Mouse (Mus musculus) B cell, adult 2 months (primary cell): ENCODE data around the gene Gm5148.

Experiments used
- DNase-seq, 2 experiments: peaks; one replicate each; pipeline ENCODE4 v3.0.0; 2022

Gene Gm5148

DNA sequence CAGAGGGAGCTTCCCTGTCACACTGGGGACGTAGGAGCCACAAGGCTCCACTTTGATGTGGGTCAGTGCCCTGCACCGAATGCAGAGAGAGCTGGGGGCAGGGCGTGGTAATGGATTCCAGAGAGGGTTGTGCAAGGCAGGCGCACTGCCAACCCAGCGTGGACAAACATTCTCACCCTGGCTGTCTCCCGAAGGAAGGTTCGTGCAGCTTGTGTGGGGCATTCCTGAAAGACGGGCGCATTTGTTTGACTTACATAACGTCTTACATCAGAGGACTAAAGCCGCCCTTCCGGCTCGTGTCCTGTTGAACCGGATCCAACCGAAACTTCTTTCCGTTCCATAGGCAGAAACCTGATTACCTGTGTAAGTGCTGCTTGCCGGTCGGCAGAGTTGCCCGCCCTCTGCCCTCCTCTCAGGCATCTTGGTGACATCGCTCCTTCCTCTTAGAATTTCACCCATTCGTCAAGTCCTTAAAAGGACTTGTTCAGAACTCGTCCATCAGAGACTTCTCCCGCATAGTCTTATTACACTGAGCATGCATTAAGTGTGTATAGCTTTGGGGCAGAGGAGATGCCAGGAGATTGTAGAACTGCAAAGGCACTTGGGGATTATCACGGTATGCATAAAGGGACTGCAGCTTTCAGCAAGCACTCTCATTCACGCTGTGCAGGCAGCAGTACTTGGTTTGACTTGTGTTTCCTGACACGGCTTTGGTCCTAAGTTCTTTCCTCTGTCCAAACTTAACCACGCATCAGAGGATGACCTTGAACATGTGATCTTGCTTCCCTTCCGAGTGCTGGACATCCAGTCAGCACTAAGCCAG is 36.9 kb downstream of the Gm5148 start:
- DNase-seq, result peak; percentile 25 to 30

DNA sequence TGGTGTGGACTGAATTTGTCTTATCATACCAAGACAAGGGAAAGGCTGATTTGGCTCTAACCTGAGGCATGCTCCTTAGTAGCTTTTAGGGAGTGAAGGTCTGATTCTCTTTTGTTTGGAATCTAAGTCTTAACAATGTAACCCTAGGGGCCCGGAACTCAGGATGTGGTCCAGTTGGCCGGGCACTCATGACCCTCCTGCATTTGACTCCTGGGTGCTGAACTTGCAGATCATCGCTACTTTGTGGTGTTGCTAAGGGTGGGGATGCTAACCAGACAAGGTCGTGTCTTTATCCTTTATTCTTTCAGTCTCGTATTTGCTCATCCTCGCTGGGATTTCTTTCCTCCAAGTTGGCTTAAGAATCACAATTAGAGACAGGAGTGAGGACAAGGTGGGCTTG is 37.5 kb downstream of the Gm5148 start:
- peak in 1 of 2 experiments; percentile 9 for DNase-seq

DNA sequence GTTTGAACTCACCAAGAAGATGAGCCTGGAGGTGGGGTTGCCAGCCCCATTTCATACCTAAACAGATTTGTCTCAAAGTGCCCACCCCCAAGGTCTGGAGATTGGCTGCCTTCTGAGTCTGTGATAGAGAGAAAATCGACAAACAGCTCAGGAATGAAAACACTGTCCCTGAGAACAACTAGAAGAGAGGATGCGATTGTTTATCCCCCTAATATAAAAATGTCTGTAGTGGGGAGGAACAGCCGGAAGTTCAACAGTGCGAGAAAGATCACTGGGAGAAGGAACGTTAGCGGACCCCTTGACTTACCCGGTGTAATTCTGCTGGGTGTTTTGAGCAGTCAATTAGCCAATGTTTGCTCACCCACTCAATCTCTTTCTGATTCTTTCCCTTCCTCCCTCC is 38.1 kb downstream of the Gm5148 start:
- DNase-seq, result no peak

DNA sequence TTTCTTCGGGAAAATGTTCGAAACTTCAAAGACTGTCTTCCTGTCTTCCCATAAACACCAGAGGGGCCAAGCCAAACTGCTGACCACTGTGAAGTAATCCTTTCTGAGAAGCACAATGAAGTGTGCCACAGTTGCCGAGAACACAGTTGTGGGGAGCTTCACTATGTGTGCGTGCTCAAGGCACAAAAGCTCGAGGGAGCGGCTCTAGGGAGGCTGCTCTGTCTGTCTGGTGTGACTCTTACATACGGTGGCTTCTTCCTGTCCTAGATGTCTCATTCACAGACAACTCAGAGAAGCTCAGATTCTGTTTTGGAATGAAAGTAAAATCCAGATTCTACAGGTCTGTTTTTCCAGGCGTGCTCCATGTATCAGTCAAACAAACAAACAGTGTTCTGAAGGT is 48.0 kb downstream of the Gm5148 start:
- DNase-seq, result no peak

DNA sequence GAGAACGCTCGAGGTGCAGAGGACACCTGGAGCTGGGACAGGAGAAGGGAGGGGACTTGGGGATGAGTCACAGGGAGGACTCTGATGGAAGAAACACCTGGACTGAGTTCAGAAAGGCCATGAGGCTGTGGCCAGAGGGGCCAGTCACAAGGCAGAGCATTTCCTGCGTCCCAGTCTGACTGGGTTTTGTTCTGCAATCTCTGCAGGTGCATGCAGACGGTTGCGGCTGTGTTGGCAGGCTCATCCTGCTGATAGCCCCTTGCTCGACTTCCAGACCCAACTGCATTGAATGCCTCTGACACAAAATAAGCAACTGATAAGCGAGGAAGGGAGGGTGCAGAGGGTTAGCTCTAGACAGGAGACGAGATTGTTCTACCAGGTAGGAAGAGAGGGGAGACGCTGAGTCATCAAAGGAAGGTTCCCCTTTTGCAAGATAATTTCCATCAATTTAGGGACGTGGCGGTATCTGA is 49.2 kb downstream of the Gm5148 start:
- no peak for DNase-seq

DNA sequence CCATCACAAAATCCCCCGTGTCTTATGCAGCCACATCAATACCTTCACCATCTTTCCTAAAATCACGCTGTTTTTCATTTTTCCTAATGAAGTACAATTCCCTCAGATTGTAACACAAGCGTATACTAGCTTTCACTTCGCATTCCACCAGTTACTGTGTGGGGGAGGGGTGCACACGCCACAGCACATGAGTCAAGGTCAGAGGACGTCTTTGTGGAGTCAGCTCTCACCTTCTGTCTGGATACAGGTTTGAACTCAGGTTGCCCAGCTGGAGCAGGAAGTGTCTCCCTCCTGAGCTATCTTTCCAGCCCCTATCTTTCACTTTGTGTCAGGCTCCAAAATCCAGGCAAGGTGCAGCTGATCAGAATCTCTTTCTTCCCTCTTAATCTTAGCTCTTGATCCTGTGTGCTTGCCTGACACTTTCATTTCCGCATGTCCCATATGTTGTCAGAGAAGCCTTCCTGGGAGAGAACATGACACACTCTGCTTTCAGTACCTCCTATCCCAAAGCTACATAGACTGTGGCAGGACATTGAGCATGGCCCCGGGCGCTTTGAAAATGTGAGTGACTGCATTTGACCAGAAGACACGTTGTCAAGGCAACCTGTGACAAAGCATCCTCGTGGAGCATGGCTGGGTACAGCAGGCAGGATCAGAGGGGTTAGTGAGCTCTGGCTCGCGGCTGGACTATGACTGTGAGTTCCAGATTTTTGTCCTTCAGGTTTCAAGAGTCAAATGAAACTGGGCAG is 50.6 kb downstream of the Gm5148 start:
- no peak for DNase-seq

DNA sequence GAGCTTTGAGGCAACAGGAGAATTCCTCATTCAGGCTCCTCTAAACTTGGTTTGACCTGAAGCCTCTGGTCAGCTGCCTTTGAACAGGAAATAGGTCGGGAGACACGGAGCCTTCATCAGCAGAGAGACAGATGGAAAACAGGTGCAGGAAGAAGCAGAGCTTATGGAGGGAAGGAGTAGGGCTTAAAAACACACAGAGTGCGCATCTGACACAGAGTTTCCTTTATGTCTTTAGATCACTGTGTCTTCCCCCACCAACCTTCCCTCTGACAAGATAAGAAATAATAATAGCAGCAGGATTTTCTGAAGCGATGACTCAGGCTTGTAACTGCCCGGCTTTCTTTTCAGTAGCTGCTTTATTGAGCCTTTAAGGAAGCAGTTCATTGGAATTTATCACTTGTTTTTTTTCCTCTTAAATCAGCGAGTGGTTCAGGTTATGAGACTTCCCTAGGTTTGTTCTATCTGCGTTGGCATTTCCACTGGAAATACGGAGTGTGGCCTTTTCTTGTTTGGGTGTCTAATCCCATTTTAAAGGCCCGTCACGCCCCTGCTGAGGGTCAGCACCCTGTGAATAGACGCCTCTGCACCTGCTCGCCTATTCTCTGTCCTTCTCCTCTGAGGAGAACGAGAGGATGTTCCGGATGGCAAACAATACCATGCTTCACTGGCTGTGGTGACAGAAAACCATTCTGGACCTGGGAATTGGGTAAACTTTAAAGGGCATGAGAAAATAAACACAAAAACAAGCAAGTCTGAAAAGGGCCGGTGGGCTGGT is 51.8 kb downstream of the Gm5148 start:
- no peak for DNase-seq

DNA sequence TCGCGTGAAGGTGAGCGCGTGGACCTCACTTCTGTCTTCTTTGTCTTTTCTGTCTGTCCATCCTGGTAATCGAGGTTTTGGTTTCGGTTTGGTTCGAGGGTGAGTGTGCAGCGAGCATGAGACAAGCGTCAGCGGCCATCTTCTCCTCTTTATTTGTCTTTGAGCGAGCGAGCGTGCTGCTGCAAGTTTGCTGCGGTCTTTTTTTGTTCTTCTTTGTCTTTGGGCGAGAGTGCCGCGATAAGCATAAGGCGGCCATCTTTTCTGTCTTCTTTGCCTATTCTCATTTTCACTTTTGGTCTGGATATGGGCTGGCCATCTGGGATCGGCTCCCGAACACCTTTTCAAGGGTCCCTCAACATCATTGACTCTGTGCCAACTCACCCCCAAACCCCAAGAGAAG is 55.2 kb downstream of the Gm5148 start:
- no peak for DNase-seq

DNA sequence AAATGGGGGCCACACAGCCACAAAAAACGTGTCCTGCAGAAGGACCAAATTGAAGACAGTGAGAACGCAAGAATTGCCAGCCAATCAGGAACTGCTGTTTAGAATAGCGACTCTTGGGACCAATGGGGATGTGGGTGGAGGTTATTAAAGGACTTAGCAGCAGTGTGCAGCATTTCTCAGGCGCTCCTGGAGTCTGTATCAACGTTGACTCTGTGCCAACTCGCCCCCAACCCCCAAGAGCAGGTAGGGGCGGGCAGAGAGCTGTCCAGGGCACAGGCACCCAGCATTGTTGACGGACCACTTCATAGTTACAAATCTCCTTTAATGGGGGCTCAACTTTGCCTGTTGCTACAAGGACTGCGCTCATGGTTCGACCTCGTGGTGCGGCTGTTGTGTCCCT is 55.6 kb downstream of the Gm5148 start:
- no peak for DNase-seq

DNA sequence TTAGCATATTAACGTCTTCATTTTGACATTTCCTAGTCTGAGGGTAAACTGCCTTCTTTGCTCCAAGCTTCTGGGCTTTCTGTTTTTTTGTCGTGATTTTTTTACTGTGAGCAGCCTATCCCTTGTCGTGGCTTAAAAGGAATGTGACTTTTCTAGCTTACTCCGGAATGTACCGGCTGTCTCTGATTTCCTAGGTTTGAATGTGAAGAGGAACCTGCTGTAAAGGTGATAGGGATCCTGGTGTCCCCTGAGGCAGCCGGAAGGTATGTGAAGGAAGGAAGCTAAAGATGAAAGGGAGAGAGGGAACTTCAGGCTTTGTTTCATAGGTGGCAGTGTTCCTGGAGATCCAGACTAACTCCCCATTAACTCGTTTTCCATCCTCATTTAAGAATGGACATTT is 56.6 kb downstream of the Gm5148 start:
- DNase-seq, result no peak

DNA sequence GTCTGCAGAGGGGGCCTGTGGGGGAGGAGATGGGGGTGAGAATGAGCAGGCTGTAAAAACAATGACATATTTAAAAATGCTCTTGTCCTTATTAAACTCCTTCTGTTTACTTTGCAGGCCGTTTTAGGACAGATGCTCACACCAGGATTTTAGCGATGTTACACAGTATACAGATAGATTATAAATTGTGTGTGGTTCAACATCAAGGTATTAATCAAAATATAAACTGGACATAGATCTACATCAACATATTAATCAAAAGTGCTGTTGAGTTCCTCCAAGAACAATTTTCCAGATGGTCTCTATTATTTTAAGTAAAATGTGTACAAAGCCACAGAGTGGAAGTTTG is 57.2 kb downstream of the Gm5148 start:
- no peak for DNase-seq

DNA sequence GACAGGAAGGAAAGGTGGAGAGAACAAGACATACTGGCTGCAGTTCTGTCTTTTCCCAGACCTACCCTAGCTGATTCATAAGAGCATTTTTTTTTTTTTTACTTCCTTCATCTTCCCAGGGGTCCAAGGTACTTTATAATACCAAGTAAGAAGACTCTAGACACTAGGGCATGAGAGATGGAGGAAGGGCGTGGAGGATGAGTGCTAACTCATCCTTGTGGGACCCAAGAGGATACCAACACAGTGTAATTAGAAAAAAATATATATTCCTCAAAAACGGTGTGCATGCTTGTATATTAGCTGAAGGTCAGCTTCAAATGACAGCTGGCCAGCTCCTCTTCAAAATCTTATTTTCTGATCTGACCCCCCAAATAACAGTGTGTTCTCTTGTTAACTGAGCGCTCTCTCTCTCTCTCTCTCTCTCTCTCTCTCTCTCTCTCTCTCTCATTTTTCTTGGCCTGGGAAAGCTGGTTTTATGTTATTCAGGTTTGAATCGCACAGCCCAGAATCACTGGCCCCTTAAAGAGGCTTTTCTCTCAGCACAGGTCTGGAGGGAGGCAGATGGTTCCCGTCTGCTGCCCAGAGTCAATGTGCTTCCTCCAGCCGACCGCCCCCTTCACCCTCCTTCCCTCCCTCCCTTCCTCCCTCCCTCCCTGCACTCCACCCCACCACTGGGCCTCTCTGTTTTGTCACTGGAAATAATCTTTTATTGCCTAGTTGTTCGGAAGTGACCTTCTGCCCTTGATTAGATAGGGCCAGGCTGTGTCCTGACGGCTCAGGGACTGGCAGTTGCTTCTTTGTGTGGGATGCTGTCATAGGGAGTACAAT is 57.8 kb downstream of the Gm5148 start:
- DNase-seq, result peak in 1 of 2 experiments; percentile 13
